Mouse (Mus musculus) cerebellum, adult 2 months (tissue): ENCODE measurements at regions not wholly inside any gene's neighbourhood (a gene's known extent, or its start where the extent isn't known, plus 50 kb on each side); places are given as distances from the start of the nearest gene placed in this dataset.

Source experiments
- DNase-seq, 2 experiments: peaks; one replicate each; pipeline ENCODE4 v3.0.0; 2021
- H3K27ac ChIP-seq: fragments of 200-500 bp; 2 replicates; pipeline ENCODE4 v1.5.1; 2012; ENCODE audit warnings: low read length, control low read depth, inconsistent platforms; ENCODE audit not compliant: insufficient read depth
- H3K27me3 ChIP-seq: fragments of 200-500 bp; 2 replicates; pipeline ENCODE4 v1.6.1; 2012; ENCODE audit warnings: inconsistent platforms, mild to moderate bottlenecking, low read length, moderate library complexity; ENCODE audit not compliant: control insufficient read depth, insufficient read depth
- H3K4me1 ChIP-seq: fragments of 200-500 bp; 2 replicates; pipeline ENCODE4 v1.6.1; 2011; ENCODE audit warnings: low read length; ENCODE audit not compliant: control insufficient read depth, insufficient read depth
- H3K4me3 ChIP-seq: fragments of 200-500 bp; replicated peaks from 2 replicates; pipeline ENCODE3; 2011; ENCODE audit warnings: mild to moderate bottlenecking, low read depth, low read length, control low read depth; ENCODE audit not compliant: insufficient read depth
- CTCF ChIP-seq: fragments of 200-500 bp; IDR thresholded peaks from 2 replicates; pipeline ENCODE4 v1.5.1; 2011; ENCODE audit warnings: low read depth, mild to moderate bottlenecking, control low read depth, low read length, moderate library complexity, borderline replicate concordance; ENCODE audit not compliant: insufficient read depth
- POLR2A ChIP-seq: fragments of 200-500 bp; IDR thresholded peaks from 2 replicates; pipeline ENCODE4 v1.6.1; 2011; ENCODE audit warnings: low read length, control low read depth, borderline replicate concordance; ENCODE audit not compliant: insufficient read depth
- WGBS: fragments of 180-500 bp; shearing (Covaris S2); methylation state at CpG from one replicate; pipeline ENCODE4 v1.1.7; 2018; 5-methylcytosine and 5-hydroxymethylcytosine counted together

- DNase-seq, result no peak
- no peak overlapping the region for H3K27ac ChIP-seq
- H3K4me3 ChIP-seq, result no peak overlapping the region
- H3K27me3 ChIP-seq, result no peaks in the 10 kb centered on the region
- no peaks in the 10 kb centered on the region for H3K4me1 ChIP-seq
- 93% methylated on average over 4 of the region's 4 CpGs for WGBS
- TF ChIP-seq POLR2A (no peak), CTCF (no peak)
Observed at GRCm38 (mm10) chr6:31614563-31614962, 50.8 kb upstream of the Podxl start.

- TF ChIP-seq CTCF (no peak), POLR2A (no peak)
- 64% methylated on average over 13 of the region's 13 CpGs for WGBS
- Histone ChIP-seq H3K4me1 (no peaks in the 10 kb centered on the region), H3K27ac (no peak overlapping the region), H3K27me3 (no peaks in the 10 kb centered on the region), H3K4me3 (no peak overlapping the region)
- no peak for DNase-seq
Observed at GRCm38 (mm10) chr6:31613590-31614319, 50.0 kb upstream of the Podxl start.
